Mouse (Mus musculus) lung, adult 2 months (tissue): ENCODE data around the gene Hibch. TPM values are rescaled to one million over a fixed set of nuclear protein-coding genes. Genes with fewer than 3 reads are reported as not detected.
A peak's percentile ranks its signal among the peaks of the same experiment; 100 is the strongest.

Experiments
- DNase-seq: peaks from one replicate; pipeline ENCODE4 v3.0.0; 2022
- H3K4me1 ChIP-seq: fragments of 200-500 bp; 2 replicates; pipeline ENCODE4 v1.6.1; 2011; ENCODE audit warnings: low read length; ENCODE audit not compliant: control insufficient read depth, insufficient read depth
- H3K4me3 ChIP-seq: fragments of 200-500 bp; replicated peaks from 2 replicates; pipeline ENCODE3; 2011; ENCODE audit warnings: low read depth, mild to moderate bottlenecking, control low read depth, low read length; ENCODE audit errors: extremely low read depth
- CTCF ChIP-seq: fragments of 200-500 bp; IDR thresholded peaks from 2 replicates; pipeline ENCODE4 v1.5.1; 2011; ENCODE audit warnings: mild to moderate bottlenecking, low read length, control low read depth; ENCODE audit not compliant: insufficient read depth
- POLR2A ChIP-seq: fragments of 200-500 bp; IDR thresholded peaks from 2 replicates; pipeline ENCODE4 v1.6.1; 2011; ENCODE audit warnings: low read depth, mild to moderate bottlenecking, control low read depth, low read length, borderline replicate concordance; ENCODE audit errors: extremely low read depth
- WGBS: fragments of 180-500 bp; shearing (Covaris S2); methylation state at CpG from one replicate; pipeline ENCODE4 v1.1.7; 2018; 5-methylcytosine and 5-hydroxymethylcytosine counted together
- polyA plus RNA-seq: library from polyadenylated mRNA; depleted of rRNA; stranded (reverse); fragments of >200 nt; gene quantifications from 2 replicates; pipeline ENCODE4 v1.2.3, GENCODE M21; 2012; rRNA removed

Gene Hibch
- polyA plus RNA-seq: 11.5 and 18.3 TPM in 2 replicates

DNA sequence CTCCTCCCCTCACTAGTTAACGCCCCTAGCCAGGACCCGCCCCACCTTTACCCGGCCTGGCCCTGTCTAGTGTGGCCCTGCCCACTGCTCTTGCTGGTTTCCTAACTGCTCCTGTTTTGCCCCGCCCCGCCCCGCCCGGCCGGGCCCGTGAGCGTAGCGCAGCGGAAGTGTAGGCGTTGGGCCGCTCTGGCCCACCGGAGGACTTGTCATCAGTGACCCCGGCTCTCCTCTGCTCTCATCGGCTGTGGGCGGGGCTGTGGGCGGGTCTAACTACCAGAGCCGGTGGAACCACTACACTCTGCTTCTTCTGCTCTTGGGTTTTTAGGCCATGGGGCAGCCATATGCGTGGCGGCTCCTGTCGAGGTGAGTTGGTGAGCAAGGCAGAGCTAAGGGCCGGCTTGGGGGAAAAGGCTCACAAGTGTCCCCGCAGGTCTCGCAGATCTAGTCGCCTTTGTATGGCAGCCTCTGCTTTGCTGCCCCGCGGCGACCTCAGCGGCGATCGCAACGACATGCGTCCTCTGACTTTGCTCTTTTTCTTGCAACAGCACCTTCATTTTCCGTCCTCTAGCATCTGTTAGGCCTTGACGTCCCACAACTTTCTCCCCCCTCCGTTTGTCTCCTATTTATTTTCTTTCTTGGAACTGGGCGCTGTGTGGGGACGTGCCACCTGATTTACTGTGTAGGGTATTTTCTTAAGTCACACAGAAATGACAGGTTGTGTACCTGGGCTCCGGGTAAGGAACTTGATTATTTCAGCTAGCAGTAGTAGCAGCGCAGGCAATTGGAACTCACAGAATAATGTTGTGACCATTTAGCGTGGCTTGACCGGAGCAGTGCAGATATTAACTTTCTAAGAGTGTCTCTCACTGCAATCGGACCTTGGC lies at the start of gene Hibch:
Gene Hibch (plus strand): TSS at position 148 of the 884 bp plus-strand sequence.
- Histone ChIP-seq H3K4me1 (no peaks in the 10 kb centered on the region; the same call in 1 of the 2 replicates), H3K4me3 (peak within 1 kb of the TSS; percentile 90)
- WGBS: 1% methylated on average over 45 of the region's 45 CpGs
- TF ChIP-seq CTCF (no peak), POLR2A (peak; percentile 76; the same call in 1 of the 2 replicates)
- peak; percentile 95 for DNase-seq

DNA sequence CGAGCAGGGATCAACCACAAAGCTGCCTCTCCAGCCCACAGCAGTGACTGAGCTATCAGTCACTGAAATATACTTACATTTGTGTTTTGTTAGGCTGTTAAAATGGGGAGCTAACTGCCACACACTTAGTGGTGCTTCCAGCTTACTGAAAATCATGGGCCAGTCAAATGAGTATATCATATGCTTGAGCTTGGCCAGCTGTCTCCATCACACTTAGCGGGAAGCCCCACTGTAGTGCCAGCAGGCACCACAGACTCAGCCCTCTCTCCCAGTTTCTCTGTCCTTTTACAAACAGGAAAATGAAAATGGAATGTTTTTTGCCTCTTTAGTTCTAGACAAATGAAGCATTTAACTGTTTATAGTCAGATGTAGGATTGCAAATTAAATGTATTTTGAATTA lies 48.8 kb upstream of the Hibch start:
- Histone ChIP-seq H3K4me1 (peaks cover 6% of the 10 kb centered on the region; the same call in 1 of the 2 replicates), H3K4me3 (no peak overlapping the region)
- no peak for DNase-seq
- no peak for TF ChIP-seq CTCF
- no peak for TF ChIP-seq POLR2A
- WGBS: 85% methylated on average over 2 of the region's 2 CpGs

DNA sequence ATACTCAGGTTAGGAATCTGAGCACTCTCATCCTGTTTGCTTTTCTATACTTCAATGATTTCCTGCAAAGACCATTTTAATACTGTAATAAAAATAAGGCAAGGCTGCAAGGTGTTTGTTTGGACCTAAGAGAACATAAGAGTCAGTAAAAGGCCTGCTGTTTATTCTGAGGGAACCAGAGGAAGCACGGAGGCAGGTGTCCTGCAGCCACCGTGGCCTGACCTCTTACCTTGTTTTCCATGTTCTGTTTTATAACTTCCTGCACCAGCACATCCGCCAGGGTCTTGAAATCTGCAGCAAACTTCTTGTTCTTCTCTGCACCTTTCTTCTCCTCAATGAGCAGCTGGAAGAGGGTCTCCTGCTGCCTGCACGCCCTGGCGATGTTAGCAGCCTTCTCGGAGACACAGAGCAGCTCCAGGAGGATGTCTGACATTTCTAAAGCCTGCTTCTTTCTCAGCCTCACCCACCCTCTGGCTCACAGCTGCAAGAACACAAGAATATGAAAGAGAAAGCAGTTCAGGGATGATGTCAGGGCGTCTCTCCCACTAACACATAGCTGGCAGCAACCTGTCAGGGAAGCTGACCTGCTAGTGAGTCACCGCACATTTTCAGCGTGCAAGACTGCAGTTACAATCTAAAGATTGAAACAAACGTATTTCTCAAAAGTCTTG lies 45.5 kb upstream of the Hibch start:
- H3K4me3 ChIP-seq: no peak overlapping the region
- DNase-seq: peak; percentile 22
- 30% methylated on average over 10 of the region's 10 CpGs for WGBS
- peaks cover 6% of the 10 kb centered on the region; the same call in 1 of the 2 replicates for H3K4me1 ChIP-seq
- TF ChIP-seq CTCF (no peak), POLR2A (no peak)

DNA sequence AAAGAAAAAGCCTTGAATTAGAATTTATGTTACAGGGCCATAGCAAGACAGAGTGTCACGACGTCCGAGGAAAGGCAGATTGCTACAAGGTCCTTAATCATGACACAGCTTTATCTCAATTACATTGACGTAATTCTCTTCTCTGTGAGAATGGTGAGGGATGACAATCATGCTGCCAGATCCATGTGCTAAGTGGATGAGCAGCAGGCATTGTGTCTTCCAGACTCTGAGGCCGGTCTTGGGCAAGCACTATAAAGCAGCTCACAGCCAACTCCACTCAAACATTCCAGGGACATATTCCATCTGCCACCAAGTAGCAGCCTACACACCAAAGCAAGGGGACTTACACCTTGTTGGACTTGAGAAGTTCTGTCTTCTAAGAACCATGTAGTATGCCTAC lies 45.0 kb upstream of the Hibch start:
- peaks cover 6% of the 10 kb centered on the region; the same call in 1 of the 2 replicates for H3K4me1 ChIP-seq
- no peak overlapping the region for H3K4me3 ChIP-seq
- TF ChIP-seq CTCF (no peak), POLR2A (no peak)
- DNase-seq: no peak
- 52% methylated on average over 5 of the region's 5 CpGs for WGBS

DNA sequence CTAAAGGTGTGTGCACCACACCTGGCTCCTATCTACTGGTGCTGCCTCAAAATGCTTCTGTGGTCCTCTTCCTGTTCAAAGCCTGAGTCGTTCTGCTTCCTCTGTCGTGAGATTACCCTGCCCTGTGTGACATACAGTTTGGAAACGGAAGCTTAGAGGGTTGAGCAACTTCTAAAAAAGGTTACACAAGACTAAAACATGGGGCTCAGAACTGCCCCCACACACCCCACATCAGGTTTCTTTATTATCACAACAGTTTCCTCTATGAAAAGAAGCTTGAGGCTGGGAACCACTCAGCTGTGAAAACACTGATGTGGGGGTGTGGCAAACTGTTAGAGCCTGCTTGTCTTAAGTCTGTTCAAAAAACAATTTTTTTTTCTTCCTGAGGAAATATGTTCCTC lies 44.4 kb upstream of the Hibch start:
- whole genome bisulfite sequencing: 18% methylated on average over 3 of the region's 3 CpGs

DNA sequence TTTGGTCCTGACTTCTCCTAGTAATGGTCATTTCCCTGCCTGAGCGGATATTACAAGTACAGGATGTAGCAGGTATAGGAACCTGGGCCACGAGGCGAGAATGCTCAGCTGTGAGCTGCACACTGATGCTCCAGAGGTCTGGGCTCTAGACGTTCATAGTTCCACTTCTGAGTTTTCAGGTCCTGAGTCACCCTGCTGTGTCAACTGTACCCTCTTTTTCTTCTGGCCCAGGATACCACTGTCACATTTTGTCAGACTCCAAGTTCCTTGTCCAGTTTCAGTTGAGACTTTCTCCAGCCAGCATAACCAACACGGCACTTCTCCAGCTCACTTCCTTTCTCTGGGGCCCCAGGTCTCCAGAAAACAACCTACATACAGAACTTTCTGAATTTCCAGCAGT lies 43.1 kb upstream of the Hibch start:
- 68% methylated on average over 5 of the region's 5 CpGs for WGBS
- no peak for TF ChIP-seq CTCF
- TF ChIP-seq POLR2A: no peak
- no peak for DNase-seq
- H3K4me3 ChIP-seq: no peak overlapping the region
- H3K4me1 ChIP-seq: peaks cover 6% of the 10 kb centered on the region; the same call in 1 of the 2 replicates

More for the DNA sequence above, 44.4 kb upstream of the Hibch start:
- Histone ChIP-seq H3K4me1 (peaks cover 6% of the 10 kb centered on the region; the same call in 1 of the 2 replicates), H3K4me3 (no peak overlapping the region)
- no peak for DNase-seq
- no peak for TF ChIP-seq POLR2A
- TF ChIP-seq CTCF: no peak

DNA sequence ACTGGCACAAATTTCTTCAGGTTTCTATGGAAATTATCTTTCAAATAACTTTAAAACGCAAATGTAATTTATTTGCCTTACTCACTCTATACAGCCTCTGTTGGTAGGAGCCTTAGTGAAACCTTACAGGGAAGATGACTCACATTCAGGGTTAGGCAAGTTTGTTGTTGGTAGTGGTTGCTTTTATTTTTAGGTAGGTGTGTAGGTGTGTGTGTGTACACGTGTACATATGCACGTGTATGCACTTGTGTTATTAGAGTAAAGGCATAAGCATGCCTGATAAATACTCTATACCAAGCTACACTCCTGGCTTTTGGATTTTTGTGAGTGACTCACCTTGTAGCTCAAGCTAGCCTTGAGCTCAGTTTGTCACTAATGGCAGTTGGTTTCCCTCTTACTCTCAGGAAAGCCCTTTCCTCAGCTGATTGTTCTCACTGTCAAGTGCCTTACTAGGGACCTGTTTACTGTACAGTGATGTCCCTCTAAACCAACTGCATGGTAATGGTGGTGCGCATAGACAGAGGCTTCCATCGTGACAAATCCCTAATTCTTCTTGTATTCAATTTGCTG lies 42.2 kb upstream of the Hibch start:
- no peak for DNase-seq
- WGBS: 72% methylated on average over 5 of the region's 5 CpGs
- H3K4me1 ChIP-seq: peaks cover 6% of the 10 kb centered on the region; the same call in 1 of the 2 replicates
- no peak overlapping the region for H3K4me3 ChIP-seq
- TF ChIP-seq POLR2A (no peak), CTCF (no peak)

DNA sequence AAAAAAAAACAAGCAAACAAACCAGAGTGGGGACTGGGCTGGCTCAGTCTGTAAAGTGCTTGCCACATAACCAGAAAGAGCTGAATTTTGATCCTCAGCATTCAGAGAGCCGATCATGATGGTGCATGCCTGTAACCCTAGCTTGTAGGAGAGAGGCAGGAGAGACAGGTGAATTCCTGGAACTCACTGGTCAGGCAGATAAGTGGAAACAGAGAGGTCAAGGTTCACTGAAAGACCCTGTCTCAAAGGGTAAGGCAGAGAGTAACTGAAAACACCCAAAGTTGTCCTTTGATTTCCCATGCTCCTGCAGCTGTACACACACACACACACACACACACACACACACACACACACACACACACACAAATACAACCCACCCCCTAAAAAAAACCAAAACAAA lies 39.7 kb upstream of the Hibch start:
- DNase-seq: no peak
- H3K4me1 ChIP-seq: no peaks in the 10 kb centered on the region; the same call in 1 of the 2 replicates
- WGBS: 95% methylated on average over 1 of the region's 1 CpGs
- TF ChIP-seq POLR2A: no peak
- TF ChIP-seq CTCF: no peak
- no peak overlapping the region for H3K4me3 ChIP-seq

DNA sequence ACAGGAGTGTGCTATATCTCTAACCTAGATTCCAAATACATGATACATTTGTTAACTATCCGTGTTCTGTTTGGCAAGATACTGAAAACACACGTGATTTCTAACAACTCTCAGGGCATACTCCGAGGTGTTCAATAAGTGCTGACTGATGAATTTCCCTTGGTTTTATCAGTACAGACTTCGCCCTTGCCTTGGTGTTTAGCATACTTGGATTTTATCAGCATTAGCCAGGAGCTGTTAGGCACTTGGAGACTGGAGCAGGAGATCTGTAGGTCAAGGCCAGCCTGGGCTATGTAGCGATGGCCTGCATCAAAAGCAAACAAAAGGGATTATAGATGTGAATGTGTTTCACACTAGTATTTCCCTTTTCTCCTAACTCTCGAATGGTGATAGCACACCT lies 36.3 kb upstream of the Hibch start:
- H3K4me1 ChIP-seq: no peaks in the 10 kb centered on the region
- no peak for DNase-seq
- 77% methylated on average over 6 of the region's 6 CpGs for WGBS
- H3K4me3 ChIP-seq: no peak overlapping the region
- TF ChIP-seq POLR2A (no peak), CTCF (no peak)
